Mouse (Mus musculus) liver, postnatal 0 days (tissue): ENCODE results near the gene H2afv. TPM values are rescaled to one million over a fixed set of nuclear protein-coding genes. Genes with fewer than 3 reads are reported as not detected.
"Not testable (repeated sequence)": the region's sequence is repeated elsewhere in the genome, so short reads cannot be mapped to it uniquely, and the experiment has no call there.

ENCODE experiments used
- ATAC-seq: fragments of 200-750 bp; cut with Nextera tagmentation; 2 replicates; pipeline ENCODE4 v1.8.0; 2017; ENCODE audit warnings: mild to moderate bottlenecking, moderate library complexity
- DNase-seq: peaks from one replicate; pipeline ENCODE4 v3.0.0-alpha.2; 2016
- H3K27ac ChIP-seq: fragments of 300-500 bp; sonication (generic); 2 replicates; pipeline ENCODE4 v1.5.1; 2014; ENCODE audit warnings: antibody characterized with exemption, moderate library complexity, mild to moderate bottlenecking, low read depth
- H3K27me3 ChIP-seq: fragments of 300-500 bp; sonication (generic); 2 replicates; pipeline ENCODE4 v1.6.1; 2014; ENCODE audit warnings: low read length, control low read depth, mixed read lengths; ENCODE audit not compliant: insufficient read depth
- H3K36me3 ChIP-seq: fragments of 300-500 bp; sonication (generic); replicated peaks from 2 replicates; pipeline ENCODE4 v1.6.1; 2014; ENCODE audit warnings: mild to moderate bottlenecking, control low read depth, low read length, moderate library complexity, mixed read lengths; ENCODE audit not compliant: insufficient read depth
- H3K4me1 ChIP-seq: fragments of 300-500 bp; sonication (generic); 2 replicates; pipeline ENCODE4 v1.6.1; 2014; ENCODE audit warnings: antibody characterized with exemption, mild to moderate bottlenecking, control low read depth; ENCODE audit not compliant: insufficient read depth
- H3K4me2 ChIP-seq: fragments of 300-500 bp; sonication (generic); 2 replicates; pipeline ENCODE4 v1.6.1; 2014; ENCODE audit warnings: low read depth, mild to moderate bottlenecking, low read length, moderate library complexity, mixed read lengths
- H3K4me3 ChIP-seq: fragments of 300-500 bp; sonication (generic); 2 replicates; pipeline ENCODE4 v1.5.1; 2014; ENCODE audit warnings: low read depth, low read length
- H3K9ac ChIP-seq: fragments of 300-500 bp; sonication (generic); replicated peaks from 2 replicates; pipeline ENCODE4 v1.6.1; 2014; ENCODE audit warnings: mild to moderate bottlenecking, moderate library complexity
- H3K9me3 ChIP-seq: fragments of 300-500 bp; sonication (generic); 2 replicates; pipeline ENCODE4 v1.6.1; 2016; ENCODE audit warnings: mild to moderate bottlenecking, control low read depth, low read length, mixed read lengths
- CTCF ChIP-seq: sonication (generic); IDR thresholded peaks from 2 replicates; pipeline ENCODE4 v1.5.1; 2016; ENCODE audit warnings: antibody characterized with exemption, low read depth
- EP300 ChIP-seq: IDR thresholded peaks from 2 replicates; pipeline ENCODE4 v1.6.1; 2016; ENCODE audit warnings: antibody characterized with exemption, low read depth, mild to moderate bottlenecking
- WGBS: fragments of 180-500 bp; shearing (Covaris S2); extraction: QIAGEN DNeasy Blood & Tissue Kit; methylation state at CpG from one replicate; pipeline ENCODE4 v1.1.7; 2014; ENCODE audit not compliant: insufficient replicate concordance; 5-methylcytosine and 5-hydroxymethylcytosine counted together
- polyA plus RNA-seq: library from polyadenylated mRNA; unstranded; fragments of >200 nt; fragmentation: Nextera tagmentation; extraction: Ambion mirVana; gene quantifications from 2 replicates; pipeline ENCODE4 v1.2.1, GENCODE M21; 2015

The H2afv gene
- polyA plus RNA-seq, 1 experiment from 2014 or later = 135 TPM

DNA sequence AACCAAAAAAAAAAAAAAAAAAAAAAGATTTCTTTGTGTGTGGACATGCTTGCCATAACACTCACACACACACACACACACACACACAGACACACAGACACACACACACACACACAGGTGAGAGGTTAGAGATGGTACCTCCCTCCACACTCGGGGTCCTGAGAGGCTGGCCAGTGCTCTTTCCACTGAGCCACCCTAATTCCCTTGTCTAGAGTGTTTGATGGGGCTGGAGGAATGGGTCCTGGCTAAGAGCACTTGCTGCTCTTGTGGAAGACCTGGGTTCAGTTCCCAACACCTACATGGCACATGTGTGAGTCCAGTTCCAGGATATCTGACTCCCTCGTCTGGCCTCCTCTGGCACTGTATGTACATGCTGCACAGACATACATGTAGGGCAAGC, 6.6 kb downstream of the H2afv start:
- Histone ChIP-seq H3K27ac (no peak overlapping the region), H3K9ac (no peak overlapping the region), H3K36me3 (peaks cover 66% of the 10 kb centered on the region), H3K4me2 (no peak overlapping the region), H3K4me1 (0 out of 2 replicates have a peak, but pooled peaks cover 4% of the 10 kb centered on the region), H3K27me3 (no peaks in the 10 kb centered on the region), H3K4me3 (no peak overlapping the region), H3K9me3 (no peaks in the 10 kb centered on the region)
- ATAC-seq (no peak), DNase-seq (no peak)
- TF ChIP-seq EP300 (no peak), CTCF (no peak)
- WGBS = 92% methylated on average over 2 of the region's 2 CpGs

DNA sequence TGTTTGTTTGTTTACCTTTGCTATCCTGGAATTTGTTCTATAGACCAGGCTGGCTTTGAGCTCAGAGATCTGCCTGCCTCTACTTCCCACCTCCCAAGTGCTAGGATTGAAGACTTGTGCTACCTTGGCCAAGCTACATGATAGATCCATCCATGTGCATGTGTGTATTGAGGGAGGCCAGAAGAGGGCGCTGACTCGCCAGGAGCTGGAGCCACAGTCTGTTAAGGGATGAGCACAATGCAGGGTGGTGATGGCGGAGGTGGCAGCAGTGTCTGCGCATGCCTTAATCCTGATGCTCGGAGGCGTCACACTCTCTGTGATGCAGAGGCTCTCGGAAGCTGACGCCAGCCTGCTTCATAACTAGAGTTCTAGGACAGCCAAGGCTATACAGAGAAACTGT, 7.8 kb downstream of the H2afv start:
- no peaks in the 10 kb centered on the region for H3K9me3 ChIP-seq
- WGBS = 65% methylated on average over 8 of the region's 8 CpGs
- 0 out of 2 replicates have a peak, but pooled peaks cover 10% of the 10 kb centered on the region for H3K4me1 ChIP-seq
- no peaks in the 10 kb centered on the region for H3K27me3 ChIP-seq
- H3K4me3 ChIP-seq = no peak overlapping the region
- DNase-seq (peak; percentile 74), ATAC-seq (peak; percentile 71)
- H3K4me2 ChIP-seq = no peak overlapping the region
- peaks cover 77% of the 10 kb centered on the region for H3K36me3 ChIP-seq
- TF ChIP-seq CTCF (peak; percentile 88), EP300 (no peak)
- no peak overlapping the region for H3K9ac ChIP-seq
- no peak overlapping the region for H3K27ac ChIP-seq

DNA sequence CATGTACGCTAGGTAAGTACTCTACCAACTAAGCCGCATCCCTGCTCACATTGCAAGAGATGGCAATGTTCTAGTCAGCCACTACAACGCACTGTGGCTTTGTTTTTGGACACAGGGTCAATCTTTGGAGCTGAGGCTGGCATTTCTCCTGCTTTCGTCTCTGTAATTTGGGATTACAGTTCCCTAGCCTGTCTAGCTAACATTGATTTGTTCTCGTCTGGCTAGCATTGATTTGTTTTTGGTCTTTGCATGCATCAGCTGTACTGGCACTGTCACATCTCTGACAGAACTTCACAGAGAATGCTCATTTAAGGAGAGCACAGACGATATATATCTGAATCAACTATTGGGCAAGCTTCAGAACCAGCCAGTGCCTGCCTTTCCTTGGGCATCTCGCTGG, 14.1 kb downstream of the H2afv start:
- Histone ChIP-seq H3K36me3 (peaks cover 96% of the 10 kb centered on the region), H3K27me3 (no peaks in the 10 kb centered on the region), H3K4me1 (peaks cover 18% of the 10 kb centered on the region), H3K4me3 (no peak overlapping the region), H3K4me2 (no peak overlapping the region), H3K9me3 (no peaks in the 10 kb centered on the region), H3K27ac (peak overlapping the region; percentile 68), H3K9ac (no peak overlapping the region)
- 80% methylated on average over 7 of the region's 7 CpGs for WGBS
- ATAC-seq = peak; percentile 83
- no peak for TF ChIP-seq EP300
- TF ChIP-seq CTCF = no peak
- no peak for DNase-seq

DNA sequence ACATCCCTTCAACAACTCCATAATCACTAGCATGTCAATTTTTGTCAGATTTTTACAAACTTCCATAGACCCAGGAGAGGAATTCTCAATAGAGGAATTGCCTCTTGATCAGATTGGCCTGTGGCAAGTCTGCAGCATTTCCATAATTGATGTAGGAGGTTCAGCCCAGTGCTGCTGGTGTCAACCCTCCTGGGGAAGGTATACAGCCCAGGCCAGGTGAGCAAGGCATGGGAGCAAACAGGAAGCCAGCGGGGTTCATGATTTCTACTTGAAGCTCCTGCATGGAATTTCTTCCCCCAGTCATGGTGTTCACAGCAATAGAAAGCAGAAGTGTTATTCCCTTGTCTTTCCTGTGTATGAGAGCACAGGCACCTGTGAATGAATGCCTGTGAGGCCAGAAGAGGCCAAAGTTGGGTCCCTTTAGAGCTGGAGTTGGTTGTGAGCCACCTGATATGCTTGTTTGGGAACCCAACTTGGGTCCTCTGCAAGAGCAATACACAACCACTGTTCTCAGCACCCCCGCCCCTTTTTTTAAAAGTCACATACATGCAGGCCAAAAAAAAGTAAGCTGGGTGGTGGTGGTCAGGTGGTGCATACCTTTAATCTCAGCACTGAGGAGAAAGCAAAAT, 23.4 kb downstream of the H2afv start:
- H3K4me3 ChIP-seq = no peak overlapping the region
- no peak for DNase-seq
- H3K27me3 ChIP-seq = no peaks in the 10 kb centered on the region
- H3K27ac ChIP-seq = 0 out of 2 replicates have a peak overlapping the region, but pooled peaks have one; percentile 29
- H3K9me3 ChIP-seq = no peaks in the 10 kb centered on the region
- no peak overlapping the region for H3K9ac ChIP-seq
- no peak for TF ChIP-seq CTCF
- TF ChIP-seq EP300 = no peak
- H3K36me3 ChIP-seq = peaks cover 60% of the 10 kb centered on the region
- WGBS = 78% methylated on average over 2 of the region's 2 CpGs
- no peak for ATAC-seq
- H3K4me2 ChIP-seq = no peak overlapping the region
- peaks cover 13% of the 10 kb centered on the region for H3K4me1 ChIP-seq

DNA sequence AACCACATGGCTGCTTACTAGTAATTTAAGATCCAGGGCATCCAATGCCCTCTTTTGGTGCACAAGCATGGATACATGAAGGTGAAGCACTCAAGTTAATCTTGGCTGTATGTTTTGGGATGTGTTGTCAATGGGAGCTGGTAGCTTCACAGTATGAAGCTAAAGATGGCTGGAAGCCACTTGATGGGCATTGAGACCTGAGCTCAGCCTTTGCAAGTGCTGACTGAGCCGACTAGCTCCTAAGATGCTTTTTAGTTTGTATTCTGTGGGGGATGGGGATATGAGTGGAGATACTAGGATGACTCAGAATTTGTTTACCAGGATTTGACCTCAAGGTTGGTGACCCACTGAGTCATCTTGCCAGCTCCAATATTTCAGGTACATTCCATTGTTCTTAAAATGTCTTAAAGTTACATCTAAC, 23.9 kb downstream of the H2afv start:
- Histone ChIP-seq H3K4me3 (no peak overlapping the region), H3K27ac (peak overlapping the region; percentile 49; the same call in 1 of the 2 replicates), H3K27me3 (no peaks in the 10 kb centered on the region), H3K9ac (no peak overlapping the region), H3K36me3 (peaks cover 56% of the 10 kb centered on the region), H3K4me2 (no peak overlapping the region), H3K4me1 (peaks cover 13% of the 10 kb centered on the region), H3K9me3 (no peaks in the 10 kb centered on the region)
- ATAC-seq = no peak
- DNase-seq = no peak
- WGBS = 31% methylated on average over 1 of the region's 1 CpGs
- no peak for TF ChIP-seq EP300

DNA sequence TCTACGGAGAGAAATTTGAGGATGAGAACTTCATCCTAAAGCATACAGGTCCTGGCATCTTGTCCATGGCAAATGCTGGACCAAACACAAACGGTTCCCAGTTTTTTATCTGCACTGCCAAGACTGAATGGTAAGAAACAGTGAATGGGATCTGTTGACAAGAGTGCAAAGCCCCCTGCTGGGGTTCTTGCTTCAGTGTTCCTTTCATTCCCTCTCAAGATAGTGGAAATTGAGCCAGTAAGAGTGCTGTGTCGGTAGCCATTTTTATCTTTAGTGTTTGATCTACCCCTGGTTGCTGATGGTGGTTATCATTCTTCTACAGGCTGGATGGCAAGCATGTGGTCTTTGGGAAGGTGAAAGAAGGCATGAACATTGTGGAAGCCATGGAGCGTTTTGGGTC, 25.1 kb downstream of the H2afv start:
- H3K27me3 ChIP-seq, H3K9ac ChIP-seq, H3K4me3 ChIP-seq, H3K4me2 ChIP-seq, ATAC-seq, DNase-seq, H3K9me3 ChIP-seq, H3K27ac ChIP-seq: not testable (repeated sequence)
- WGBS = 65% methylated on average over 4 of the region's 4 CpGs
- peaks cover 23% of the 10 kb centered on the region for H3K4me1 ChIP-seq
- H3K36me3 ChIP-seq = peaks cover 49% of the 10 kb centered on the region
